Mouse (Mus musculus) spleen, postnatal 36 days (tissue): Measurements from ENCODE around the gene Gpnmb.

Source experiments
- DNase-seq, 2 experiments: peaks; one replicate each; pipeline ENCODE4 v3.0.0; 2022; ENCODE audit warnings: low spot score in 2 of 2, mixed read lengths in 1 of 2

The Gpnmb gene

DNA sequence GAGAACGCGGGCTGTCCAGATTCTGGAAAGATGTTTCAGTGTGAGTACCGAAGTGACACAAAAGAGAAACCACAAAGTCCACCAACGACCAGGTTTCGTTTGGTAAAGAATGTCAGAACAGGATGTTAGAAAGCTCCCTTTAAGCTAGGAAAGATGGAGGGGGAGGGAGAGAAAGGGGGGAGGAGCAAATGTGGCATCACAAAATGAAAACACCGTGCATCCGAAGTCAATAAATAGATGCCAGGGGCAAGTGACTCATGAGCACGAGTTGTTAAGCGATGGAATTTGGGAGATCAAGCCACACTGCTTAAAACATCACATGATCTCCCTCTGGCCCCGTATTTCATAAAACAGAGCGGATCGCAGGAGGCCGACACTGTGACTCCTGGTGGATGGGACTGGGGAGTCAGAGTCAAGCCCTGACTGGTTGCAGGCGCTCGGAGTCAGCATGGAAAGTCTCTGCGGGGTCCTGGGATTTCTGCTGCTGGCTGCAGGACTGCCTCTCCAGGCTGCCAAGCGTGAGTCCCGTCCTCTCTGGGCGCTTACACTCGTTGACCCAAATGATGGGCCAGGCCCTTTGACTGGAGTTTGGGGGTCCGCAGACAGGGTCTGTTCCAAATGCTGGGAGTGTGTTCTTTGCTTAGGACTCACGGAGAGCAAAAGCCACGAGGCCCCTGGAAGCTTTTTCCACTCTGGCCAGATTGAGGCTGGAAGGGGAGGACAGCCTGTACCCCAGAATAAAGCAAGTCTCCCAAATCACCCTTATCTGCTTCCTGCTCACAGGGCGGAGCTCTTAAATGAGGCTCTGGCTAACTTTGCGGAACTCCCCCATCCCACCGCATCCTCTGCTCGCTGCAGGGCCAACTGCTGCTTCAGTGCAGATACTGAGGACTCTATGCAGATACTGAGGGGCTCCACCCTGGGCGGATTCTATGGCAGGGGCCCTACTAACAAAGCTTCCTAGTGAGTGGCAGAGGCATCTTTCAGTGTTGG lies at the start of gene Gpnmb:
Gene Gpnmb (plus strand): TSS at position 272 of the 993 bp plus-strand sequence.
- no peak for DNase-seq

DNA sequence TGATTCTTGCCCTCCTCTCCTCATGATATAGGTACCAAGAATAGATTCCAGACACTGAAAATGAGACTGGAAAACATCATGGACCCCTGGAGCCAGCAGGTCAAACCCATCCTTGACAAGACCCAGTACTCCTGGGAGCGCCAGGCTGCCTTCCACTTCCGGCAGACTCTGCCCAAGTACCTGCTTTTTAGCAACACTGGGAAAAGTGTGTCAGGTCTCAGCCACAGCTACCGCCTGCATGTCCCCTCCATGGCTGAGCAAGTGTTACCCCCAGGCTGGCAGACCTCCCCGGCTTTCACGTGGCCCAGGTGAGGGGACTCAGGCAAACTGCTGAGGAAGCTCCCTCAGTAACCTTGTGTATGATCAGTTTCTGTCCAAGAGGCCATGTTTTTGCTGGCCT lies 46.4 kb upstream of the Gpnmb start:
- DNase-seq, result no peak

DNA sequence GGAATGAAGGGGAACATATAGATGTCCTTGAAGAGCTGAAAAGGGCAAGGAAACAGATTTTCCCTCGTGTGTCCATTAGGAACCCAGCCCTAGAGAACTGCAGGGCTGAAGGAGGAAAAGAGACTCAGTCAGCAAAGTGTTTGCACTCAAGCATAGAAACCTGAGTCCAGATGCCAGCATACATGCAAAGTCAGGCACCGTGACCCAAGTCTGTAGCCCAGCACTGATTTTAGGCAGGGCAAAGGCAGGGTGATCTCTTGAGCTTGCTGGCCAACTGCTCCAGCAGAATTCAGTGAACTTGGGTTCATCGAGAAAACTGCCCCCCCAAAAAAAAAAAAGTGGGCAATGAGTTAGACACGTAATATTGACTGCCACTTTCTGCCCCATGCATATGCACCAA lies 44.4 kb upstream of the Gpnmb start:
- no peak for DNase-seq

DNA sequence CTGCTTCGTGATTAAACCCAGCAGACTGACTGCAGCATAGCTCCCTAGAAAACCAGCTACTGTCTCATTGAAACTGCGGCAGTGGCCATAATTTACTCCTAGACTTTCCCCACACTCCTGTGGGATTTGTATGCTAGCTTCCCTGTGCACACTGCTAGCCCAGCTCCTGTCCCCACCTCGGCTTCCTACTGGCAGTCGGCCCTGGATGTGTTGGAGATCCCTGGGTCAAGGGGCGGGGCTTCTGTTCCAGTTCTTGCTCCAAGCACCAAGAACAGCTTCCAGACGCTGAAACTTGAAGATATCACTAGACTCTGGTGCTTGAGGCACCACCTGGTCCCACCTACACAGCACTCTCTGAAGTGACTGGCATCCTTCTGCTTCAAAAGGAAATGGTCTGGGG lies 38.2 kb upstream of the Gpnmb start:
- DNase-seq, result no peak

DNA sequence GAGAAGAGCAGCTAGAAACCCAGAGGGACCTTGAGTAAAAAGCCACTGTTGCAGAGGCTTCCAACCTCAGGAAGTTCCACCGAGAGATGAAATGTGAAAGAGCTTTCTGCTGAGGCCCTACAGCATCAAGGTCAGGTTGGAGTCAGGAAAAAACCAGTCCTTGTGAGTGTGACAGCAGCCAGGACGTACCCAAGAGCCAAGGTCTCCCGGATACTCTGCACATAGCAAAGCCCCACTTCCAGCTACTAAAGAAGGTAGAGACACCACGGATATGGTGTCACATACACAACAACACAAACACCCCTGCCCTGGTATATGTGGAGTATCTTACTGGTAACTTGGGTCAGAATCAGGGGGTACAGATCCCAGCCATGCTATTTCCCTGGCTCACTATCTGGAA lies 37.5 kb upstream of the Gpnmb start:
- DNase-seq, result no peak

DNA sequence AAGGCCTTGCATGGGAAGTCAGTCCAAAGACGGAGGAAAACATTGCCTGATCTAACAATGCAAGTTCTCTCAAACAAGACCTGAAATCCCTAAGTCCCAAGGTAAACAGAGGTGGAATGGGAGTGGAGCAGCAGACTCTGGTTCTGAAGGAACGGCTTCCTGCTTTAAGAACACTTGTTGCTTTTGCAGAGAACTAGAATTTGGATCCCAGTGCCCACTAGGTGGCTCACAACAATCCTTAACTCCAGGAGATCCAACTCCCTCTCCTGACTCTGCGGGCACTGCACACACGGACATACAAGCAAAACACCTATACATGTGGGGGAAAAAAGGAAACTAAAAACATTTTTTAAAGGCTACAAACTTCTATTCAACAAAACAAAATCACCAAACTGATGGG lies 33.0 kb upstream of the Gpnmb start:
- no peak for DNase-seq

DNA sequence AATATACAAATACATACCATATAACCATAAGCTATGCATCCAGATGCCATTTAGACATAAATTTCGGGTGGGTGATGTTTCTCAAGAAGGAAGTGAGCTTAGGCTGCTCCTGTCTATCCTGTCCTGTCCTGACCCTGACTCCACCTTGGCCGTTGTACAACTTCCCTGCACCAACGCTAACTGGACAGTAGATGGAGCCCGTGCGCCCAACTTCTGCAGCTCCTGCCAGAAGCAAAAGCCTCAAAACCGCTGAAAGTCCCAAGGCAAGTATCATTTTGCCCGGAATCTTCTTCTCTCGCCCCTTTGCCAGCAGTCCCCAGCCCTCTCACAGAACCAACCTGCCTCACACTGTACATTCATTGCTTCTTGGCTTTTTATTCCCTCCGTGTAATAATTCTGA lies 28.4 kb upstream of the Gpnmb start:
- DNase-seq, result peak; percentile 33 to 34

DNA sequence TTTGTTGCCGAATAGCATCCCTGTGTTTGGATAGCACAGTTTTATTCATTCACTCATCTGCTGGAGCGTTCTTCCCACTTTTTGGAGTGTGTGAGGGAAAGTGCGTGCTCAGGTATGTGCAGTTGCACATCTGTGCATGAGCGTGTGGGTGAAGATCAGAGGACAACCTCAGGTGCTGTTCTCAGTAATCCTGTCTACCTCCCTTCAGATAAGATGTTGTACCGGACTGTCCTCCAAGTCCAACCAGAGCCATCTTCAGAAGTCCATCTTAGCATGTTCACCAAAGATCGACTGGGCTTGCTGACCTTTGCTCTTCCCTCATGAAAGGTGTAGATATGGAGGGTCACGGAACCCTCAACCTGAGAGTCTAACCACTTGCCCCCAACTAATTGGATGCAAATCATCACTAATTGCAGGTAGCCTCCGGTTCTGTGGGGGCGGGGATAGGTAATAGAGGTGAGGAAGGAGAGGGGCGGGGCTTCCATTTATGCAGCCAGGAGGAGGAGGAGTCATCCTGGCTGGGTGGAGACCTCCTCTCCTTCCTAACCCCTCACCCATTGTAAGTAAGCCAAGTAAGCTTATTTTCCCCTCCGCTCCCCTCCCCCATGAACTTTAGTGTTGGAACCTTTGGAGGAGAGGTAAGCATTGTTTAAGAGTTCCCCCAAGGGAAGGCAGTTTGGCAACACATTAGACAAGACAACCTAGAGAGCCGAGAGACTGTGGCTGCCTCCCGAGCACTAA lies 27.8 kb upstream of the Gpnmb start:
- no peak for DNase-seq

DNA sequence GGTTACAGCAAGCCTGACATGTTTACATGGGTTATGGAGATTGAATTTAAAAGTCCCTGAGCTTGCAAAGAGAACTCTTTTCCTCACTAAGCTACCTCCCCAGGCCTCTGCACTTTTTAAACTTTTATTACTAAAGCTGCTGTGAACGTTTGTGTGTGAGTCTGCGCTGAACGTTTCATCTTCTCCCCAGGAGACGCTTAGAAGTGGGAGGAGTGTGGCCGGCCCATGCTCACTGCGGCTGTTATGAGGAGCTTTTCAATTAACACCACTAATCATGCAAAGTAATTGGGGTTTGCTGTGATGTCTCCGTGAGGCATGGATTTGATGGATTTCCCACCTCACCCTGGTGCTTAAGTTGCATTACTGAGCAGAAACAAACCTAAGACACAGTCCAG lies 27.2 kb upstream of the Gpnmb start:
- DNase-seq, result no peak

DNA sequence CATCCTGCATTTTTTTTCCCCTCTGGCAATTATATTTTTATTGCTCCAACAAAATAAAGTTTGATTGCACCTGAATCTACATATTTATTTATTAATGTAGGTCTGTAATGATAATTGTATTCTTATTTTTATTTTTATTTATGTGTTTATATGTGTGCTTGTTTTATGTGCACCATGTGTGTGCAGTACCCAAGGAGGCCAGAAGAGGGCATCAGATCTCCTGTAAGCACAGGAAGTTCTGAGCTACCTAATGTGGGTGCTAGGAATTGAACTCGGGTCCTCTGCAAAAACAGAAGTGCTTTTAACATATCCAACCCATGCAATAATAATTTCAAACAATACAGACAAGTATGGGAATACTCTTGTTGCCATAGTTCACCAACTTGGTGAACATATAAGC lies 26.7 kb upstream of the Gpnmb start:
- no peak for DNase-seq

DNA sequence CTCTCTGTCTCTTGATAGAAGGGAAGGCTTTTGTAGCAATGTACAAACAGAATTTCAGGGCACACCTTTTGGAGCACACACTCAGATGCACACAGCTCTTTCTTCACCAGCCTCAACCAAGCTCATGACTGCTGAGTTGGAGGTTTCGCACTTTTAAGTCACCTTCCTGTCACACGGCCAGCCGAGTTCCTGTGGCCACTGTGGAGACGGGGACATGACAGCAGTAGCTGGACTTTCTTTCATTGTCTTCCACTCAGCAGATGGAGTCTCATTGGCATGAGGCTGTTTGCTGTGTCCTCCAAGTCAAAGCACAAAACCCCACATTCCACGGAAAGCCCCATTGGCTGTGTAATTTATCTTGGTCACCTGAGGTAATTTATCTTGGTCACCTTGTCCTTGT lies 25.2 kb upstream of the Gpnmb start:
- no peak for DNase-seq

DNA sequence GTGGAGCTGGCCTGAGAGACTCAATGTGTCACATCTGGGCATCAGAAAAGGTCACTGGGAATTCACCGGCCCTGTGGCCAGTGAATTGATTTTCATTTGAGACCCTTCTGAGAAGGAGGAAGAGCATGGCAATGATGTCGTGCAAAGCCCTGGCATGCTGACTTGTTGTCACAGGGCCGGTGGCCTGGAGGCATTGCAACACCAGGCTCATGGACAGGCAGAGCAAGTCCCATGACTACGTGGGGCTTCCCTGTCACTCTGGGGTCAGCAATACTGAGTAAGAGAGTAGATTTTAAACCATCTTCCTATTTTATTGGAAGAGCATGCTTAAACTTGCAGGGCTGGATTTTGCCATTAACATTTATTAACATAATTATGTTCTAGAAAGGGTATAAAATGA lies 23.3 kb upstream of the Gpnmb start:
- DNase-seq, result no peak

DNA sequence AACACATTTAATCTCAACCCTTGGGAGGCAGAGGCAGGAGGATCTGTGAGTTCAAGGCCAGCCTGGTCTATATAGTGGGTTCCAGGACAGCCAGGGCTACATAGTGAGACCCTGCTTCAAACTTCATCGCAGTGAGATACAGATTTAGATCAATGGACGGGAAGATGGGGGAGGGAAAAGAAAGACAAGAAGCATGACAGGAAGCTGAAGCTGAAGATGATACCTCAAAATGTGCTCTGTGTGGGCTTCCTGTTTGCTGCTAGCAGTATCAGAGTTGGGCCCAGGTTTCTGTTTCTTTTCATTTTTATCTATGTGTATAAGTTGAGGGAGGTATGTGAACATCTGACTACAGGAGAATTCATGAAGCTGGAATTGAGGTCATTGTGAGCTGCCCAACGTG lies 22.9 kb upstream of the Gpnmb start:
- no peak for DNase-seq

DNA sequence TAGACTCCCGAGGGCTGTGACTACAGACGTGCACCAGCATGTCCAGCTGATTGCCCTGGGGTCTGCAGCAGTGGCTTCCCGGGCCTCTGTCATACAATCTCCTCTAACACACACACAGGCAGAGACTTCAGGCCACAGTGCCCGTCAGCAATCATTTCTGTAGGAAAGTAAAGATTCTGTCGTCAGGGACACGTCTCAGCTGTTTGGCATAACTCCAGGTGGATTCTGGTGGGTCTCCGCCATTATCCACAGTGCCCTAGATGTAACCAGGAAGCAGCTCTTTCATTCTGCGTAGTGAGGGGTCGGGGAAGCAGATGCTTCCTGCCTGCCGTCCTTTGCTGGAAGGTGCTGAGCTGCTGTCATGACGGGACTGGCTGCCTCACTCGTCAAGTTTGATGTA lies 19.2 kb upstream of the Gpnmb start:
- DNase-seq, result no peak

DNA sequence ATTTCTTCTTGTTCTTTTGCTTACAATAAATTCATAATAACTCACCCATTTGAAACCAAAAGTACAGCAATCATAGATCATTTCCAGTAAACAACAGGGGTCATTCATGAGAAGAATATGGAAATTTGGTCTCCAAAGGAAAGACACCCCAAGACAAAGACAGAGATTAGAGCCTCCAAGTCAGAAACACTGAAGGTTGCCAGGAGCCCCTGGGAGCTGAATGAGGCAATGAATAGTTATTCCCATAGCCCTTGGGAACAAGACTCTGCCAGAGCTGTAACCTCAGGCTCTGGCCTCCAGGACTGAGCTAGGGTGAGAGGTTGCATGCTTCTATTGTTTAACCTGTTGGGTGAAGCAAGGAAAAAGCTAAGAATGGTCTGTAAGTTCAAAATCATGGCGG lies 17.0 kb upstream of the Gpnmb start:
- no peak for DNase-seq

DNA sequence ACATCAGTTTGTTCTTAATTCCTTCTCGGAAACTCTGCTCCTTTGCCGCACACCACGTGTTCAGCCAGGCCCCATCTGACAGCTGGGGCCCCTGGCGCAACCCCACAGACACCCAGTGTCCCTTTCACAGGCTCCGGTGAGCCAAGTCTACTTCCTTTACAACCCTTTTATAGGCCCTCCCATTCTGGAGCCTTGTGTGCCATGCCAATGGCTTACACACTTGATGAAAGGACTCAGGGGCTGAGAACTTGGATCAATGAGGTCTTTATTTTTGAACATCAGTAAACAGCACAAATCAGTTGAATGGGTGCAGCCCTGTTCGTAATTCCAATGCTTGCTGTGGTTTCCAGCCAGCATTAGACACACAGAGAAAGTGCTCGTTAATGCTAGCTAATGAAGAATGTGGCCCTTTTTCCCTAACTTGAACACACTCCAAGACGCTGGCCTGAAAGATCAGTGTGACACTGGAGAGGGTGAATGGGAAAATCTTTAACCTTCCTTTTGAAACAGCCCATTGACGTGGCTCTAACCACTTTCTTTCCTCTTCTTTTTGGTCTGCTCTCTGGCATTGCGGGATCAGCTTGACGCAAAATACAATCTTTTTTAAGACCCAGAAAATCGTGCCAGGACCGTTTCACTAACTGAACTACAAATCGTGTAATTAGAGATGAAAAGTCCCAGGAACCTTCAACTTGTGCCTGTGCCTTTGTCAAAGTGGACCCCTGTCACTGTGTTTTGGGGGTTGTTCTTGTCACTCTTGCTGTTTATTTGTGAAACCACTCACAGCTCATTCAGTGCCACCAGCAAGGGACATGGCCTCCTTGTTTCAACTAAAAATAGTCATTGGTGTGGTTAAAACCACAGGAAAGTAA lies 15.0 kb upstream of the Gpnmb start:
- DNase-seq, result no peak

DNA sequence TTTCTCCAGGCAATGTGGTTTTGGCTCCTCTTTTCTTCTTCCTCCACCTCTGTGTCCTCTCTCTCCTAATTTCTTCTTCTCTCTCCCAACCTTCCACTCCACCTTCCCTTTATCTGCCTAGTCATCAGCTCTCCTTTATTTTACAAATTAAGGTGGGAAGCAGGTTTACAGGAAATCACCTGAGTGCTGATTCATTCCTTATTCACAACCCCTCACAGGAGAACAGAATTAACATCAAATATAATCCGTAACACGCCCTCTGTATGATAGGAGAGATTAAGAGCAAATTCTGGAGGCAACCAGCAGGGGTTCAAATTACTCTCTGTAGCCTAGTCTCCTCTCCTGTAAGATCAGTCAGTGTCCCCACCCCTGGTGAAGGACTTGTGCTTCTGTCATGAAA lies 14.0 kb upstream of the Gpnmb start:
- no peak for DNase-seq

DNA sequence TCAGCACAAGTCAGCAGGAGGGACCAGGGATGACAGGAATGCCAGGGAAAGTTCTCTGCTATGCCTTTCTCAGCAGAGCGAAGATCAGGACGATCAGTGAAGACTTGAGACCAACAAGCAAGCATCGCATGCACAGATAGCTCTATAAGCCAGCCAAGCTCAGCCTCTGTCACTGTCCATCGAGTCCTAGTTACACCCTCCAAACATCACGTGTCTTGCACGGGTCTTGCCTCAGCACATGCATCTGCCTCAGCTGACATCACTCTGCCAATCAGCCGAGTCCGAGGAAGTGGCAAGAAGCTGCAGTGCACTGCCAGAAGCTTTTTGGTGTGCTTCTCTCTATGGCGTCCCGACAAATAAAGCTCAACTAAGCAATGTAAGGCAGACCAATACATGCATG lies 13.0 kb upstream of the Gpnmb start:
- no peak for DNase-seq

DNA sequence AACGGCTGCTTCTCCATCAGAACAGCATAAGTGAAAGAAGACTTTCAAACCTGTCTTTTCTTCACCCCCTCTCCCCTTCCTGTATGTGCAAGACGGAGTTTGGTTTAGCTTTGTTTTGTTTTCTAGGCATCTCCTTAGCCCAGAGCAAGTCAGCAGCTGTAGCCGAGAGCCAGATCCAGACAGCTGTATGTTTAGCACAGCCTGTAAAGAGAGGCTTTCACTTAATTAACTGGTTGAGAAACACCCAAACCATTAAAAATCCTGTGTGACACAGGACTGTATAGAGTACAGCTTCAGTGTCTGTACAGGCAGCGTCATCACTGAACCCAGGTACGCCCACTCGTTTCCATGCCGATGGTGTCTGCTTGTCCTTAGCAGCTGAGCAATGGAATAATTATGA lies 11.1 kb upstream of the Gpnmb start:
- DNase-seq, result no peak

DNA sequence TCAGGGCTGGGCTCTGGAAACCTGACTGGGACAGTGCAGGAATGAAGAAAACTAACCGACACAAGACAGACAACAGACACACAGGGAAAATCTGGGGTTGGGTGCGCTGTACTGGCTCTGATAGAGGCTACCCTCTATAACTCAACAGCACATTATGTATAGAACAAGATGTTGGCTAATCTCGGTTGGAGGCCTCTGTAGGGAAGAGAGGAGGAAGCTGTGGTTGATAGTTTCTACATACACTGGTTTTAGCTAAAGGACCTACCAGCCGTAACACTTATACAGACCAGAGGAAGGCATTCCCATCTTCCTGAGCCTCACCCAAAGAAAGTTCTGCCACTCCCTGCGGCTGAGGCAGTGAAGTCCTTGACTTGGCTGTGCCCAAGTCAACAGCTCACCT lies 9.8 kb upstream of the Gpnmb start:
- no peak for DNase-seq

DNA sequence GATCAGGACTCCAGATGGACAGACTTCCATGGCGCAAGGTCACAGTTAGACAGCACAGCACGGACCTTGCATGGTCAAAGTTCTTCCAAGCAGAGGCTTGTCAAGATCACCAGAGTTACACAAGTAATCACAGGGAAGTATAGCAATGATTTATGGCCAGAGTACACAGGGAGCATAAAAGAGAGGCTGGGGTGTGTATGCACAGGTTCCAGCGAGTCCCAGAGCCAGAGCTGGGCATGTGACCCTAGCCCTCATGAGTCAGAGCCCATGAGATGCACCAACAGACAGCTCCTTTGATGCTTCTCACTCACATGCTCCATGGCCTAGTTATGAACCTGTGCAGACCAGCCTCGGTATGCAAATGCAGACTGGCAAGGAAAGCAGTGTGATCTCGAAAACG lies 8.3 kb upstream of the Gpnmb start:
- no peak for DNase-seq

DNA sequence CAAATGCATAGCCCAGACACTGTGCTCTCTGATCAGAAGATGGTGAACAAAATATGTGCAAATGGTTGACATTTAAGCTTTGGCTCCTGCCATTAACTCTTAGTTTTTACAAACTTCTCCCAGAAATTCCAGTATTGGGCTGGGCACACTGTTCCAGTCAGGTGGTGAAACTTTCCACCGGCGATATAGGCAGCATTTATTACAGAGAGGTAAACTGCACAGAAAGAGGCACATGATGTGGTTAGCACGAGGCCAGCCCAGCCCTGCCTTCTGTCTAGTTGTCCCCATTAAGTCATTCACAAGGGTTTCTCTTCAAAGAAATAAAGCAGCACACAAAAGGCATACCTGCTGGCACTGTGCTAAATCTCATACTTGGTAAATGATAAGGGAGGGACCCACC lies 7.6 kb upstream of the Gpnmb start:
- no peak for DNase-seq
